In the genomic region with DNA sequence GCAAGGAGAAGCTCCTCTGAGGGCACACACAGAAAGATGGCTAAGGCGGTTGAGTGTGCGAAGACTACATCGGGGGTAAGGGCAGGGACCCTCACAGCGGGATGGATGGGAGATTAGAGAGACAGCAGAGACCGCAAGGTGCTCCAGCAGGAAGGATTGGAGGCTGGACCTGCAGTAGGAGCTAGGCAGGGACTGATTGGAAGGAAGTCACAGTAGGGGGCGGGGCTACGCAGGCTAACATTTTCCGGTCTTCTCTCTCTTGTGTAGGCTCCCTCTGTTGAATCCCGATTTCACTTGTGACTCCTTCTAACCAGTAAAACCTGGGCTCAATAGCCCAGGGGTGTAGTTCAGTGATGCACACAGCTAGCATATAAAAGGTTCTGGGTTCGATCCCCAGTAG, we compare ENCODE assay signal across 28 mouse cellular contexts. TPM values are rescaled to one million over a fixed set of nuclear protein-coding genes. Genes with fewer than 3 reads are reported as not detected.
DNase-seq lines count a peak whose midpoint lies in the region; ATAC-seq lines count a peak whose summit lies in the region.
"Had no signal": no experiment of that assay in that cellular context is flagged by ENCODE, and none has a peak within 500 bp of the region (broad histone marks: within the 10 kb centered on the region; RNA-seq: fewer than 3 reads in every experiment).

No protein-coding gene starts in this region.

- H3K9ac ChIP-seq in forebrain, embryonic 16.5 days (replicated peaks; ENCODE audit: low read depth, low read length), result no peak overlapping the region
- H3K9ac ChIP-seq: forebrain, embryonic 12.5 days; heart, embryonic 15.5 days; hindbrain, embryonic 15.5 days; midbrain, embryonic 12.5 days; neural tube, embryonic 13.5 days had no signal

- peaks cover 24% of the 10 kb centered on the region for H3K36me3 ChIP-seq in forebrain, embryonic 10.5 days (replicated peaks)
- peaks cover 36% of the 10 kb centered on the region for H3K36me3 ChIP-seq in forebrain, embryonic 16.5 days (ENCODE audit: control insufficient read depth, insufficient read depth)
- H3K36me3 ChIP-seq: heart, embryonic 15.5 days; limb, embryonic 10.5 days had no signal

- peaks cover 39% of the 10 kb centered on the region for H3K27me3 ChIP-seq in forebrain, embryonic 10.5 days (ENCODE audit: poor library complexity, severe bottlenecking)
- no peaks in the 10 kb centered on the region for H3K27me3 ChIP-seq in forebrain, embryonic 16.5 days (replicated peaks; ENCODE audit: control insufficient read depth, insufficient read depth, low read length)
- H3K27me3 ChIP-seq: hindbrain, embryonic 15.5 days had no signal

- WGBS in forebrain, embryonic 10.5 days, result 13% methylated on average over 10 of the region's 10 CpGs
- WGBS in forebrain, embryonic 16.5 days, result 21% methylated on average over 10 of the region's 10 CpGs

- H3K4me1 ChIP-seq in forebrain, embryonic 10.5 days, result peaks cover 5% of the 10 kb centered on the region; the same call in 1 of the 2 replicates
- H3K4me1 ChIP-seq in forebrain, embryonic 16.5 days (replicated peaks; ENCODE audit: control insufficient read depth, insufficient read depth, low read length), result 0 out of 2 replicates have a peak, but pooled peaks cover 2% of the 10 kb centered on the region
- H3K4me1 ChIP-seq: heart, embryonic 15.5 days; hindbrain, embryonic 15.5 days; limb, embryonic 10.5 days; midbrain, embryonic 12.5 days had no signal

- H3K4me3 ChIP-seq in forebrain, embryonic 10.5 days, result peak overlapping the region; percentile 7; the same call in 1 of the 2 replicates
- no peak overlapping the region for H3K4me3 ChIP-seq in forebrain, embryonic 16.5 days (replicated peaks; ENCODE audit: low read length)
- H3K4me3 ChIP-seq: forebrain, embryonic 12.5 days; heart, adult 2 months; heart, embryonic 15.5 days; hindbrain, embryonic 15.5 days; layer of hippocampus, adult 2 months; limb, embryonic 10.5 days; midbrain, embryonic 12.5 days; neural tube, embryonic 13.5 days had no signal

- H3K27ac ChIP-seq in forebrain, embryonic 10.5 days, result no peak overlapping the region
- H3K27ac ChIP-seq in forebrain, embryonic 16.5 days (ENCODE audit: low read length), result no peak overlapping the region
- H3K27ac ChIP-seq: forebrain, embryonic 12.5 days; heart, adult 2 months; heart, embryonic 15.5 days; hindbrain, embryonic 15.5 days; layer of hippocampus, adult 2 months; limb, embryonic 10.5 days; midbrain, embryonic 12.5 days; neural tube, embryonic 13.5 days had no signal

- no peak for DNase-seq in forebrain, embryonic 10.5 days (ENCODE audit: extremely low spot score, low spot score)
- peak; percentile 95 for DNase-seq in ZHBTc4 (ENCODE audit: low read depth, low spot score)
- no peak for DNase-seq in gastrocnemius, adult 8-10 months (ENCODE audit: low spot score in 2 of 2)
- DNase-seq in layer of hippocampus, adult 9-11 months, result no peak
- no peak for DNase-seq in adrenal gland, adult (ENCODE audit: inconsistent age in 2 of 2, low spot score in 1 of 2)
- DNase-seq: adrenal gland, adult 8-10 months; cerebellum, postnatal 10 days; gastrocnemius, postnatal 10 days; heart, adult 2 months; heart, postnatal 4 days; kidney, adult 11 months; kidney, postnatal 14 days; lung, adult 2 months; lung, postnatal 36 days; spleen, adult 18-20 months had no signal

- no peak for ATAC-seq in forebrain, embryonic 16.5 days
- ATAC-seq in CD4-positive, CD25-positive, alpha-beta regulatory T cell, adult 4 months, result peak; percentile 43
- 0 out of 2 replicates have a peak, but pooled peaks have one; percentile 24 for ATAC-seq in megakaryocyte, adult 5-6 weeks (ENCODE audit: poor library complexity, severe bottlenecking)

- H3K4me2 ChIP-seq in forebrain, embryonic 16.5 days (ENCODE audit: low read length), result no peak overlapping the region
- H3K4me2 ChIP-seq: forebrain, embryonic 12.5 days; heart, embryonic 15.5 days; hindbrain, embryonic 15.5 days; midbrain, embryonic 12.5 days; neural tube, embryonic 13.5 days had no signal

- H3K9me3 ChIP-seq in forebrain, embryonic 10.5 days, result no peaks in the 10 kb centered on the region
- H3K9me3 ChIP-seq in forebrain, embryonic 16.5 days (ENCODE audit: control insufficient read depth, low read length), result no peaks in the 10 kb centered on the region
- H3K9me3 ChIP-seq: forebrain, embryonic 12.5 days; heart, embryonic 15.5 days; hindbrain, embryonic 15.5 days; limb, embryonic 10.5 days; midbrain, embryonic 12.5 days; neural tube, embryonic 13.5 days had no signal

RNA-seq across cellular contexts. Expression of a gene that starts 8.5 kb away (rescaled TPM):
- polyA plus RNA-seq in forebrain, embryonic 10.5 days (2016; fragmentation: Nextera tagmentation; extraction: Ambion mirVana), result 25.4 and 33.7 TPM in 2 replicates
- 584 and 649 TPM in 2 replicates for polyA plus RNA-seq in forebrain, embryonic 16.5 days (2015; fragmentation: Nextera tagmentation; extraction: Ambion mirVana)
- polyA plus RNA-seq in CD4-positive, CD25-positive, alpha-beta regulatory T cell, adult 4 months (2017; shearing (Covaris generic)), result 1 to 10 TPM; 3.1 to 3.5 TPM
- 0.07 and 0.25 TPM in 2 replicates for total RNA-seq in megakaryocyte, adult 5-6 weeks (2015)
- total RNA-seq in megakaryocyte, adult 5-6 weeks (2017), result 0.08 TPM in 1 of 2 replicates, not detected in the other
- total RNA-seq in gastrocnemius, adult 8-10 months (2022), result 1 to 10 TPM in 1 of 4 experiments, under 1 TPM in 3; 0.46 to 1.5 (median 0.71) TPM

RNA-seq across cellular contexts. Expression of a gene that starts 15.3 kb away (rescaled TPM):
- polyA plus RNA-seq in forebrain, embryonic 10.5 days (2016; fragmentation: Nextera tagmentation; extraction: Ambion mirVana), result 1.3 and 1.5 TPM in 2 replicates
- polyA plus RNA-seq in forebrain, embryonic 16.5 days (2015; fragmentation: Nextera tagmentation; extraction: Ambion mirVana), result 2.3 and 3.4 TPM in 2 replicates
- polyA plus RNA-seq in CD4-positive, CD25-positive, alpha-beta regulatory T cell, adult 4 months (2017; shearing (Covaris generic)), result 10 to 100 TPM; 39.2 to 44.4 TPM
- total RNA-seq in megakaryocyte, adult 5-6 weeks (2015), result 23.0 and 28.6 TPM in 2 replicates
- 13.3 and 17.2 TPM in 2 replicates for total RNA-seq in megakaryocyte, adult 5-6 weeks (2017)
- total RNA-seq in gastrocnemius, adult 8-10 months (2022), result under 1 TPM in 1 of 4 experiments, not detected in 3; 0.40 TPM

RNA-seq across cellular contexts. Expression of a gene that starts 17.2 kb away (rescaled TPM):
- polyA plus RNA-seq in forebrain, embryonic 10.5 days (2016; fragmentation: Nextera tagmentation; extraction: Ambion mirVana), result 0.38 TPM in 1 of 2 replicates, not detected in the other
- polyA plus RNA-seq in forebrain, embryonic 16.5 days (2015; fragmentation: Nextera tagmentation; extraction: Ambion mirVana), result not detected in 2 replicates
- polyA plus RNA-seq in CD4-positive, CD25-positive, alpha-beta regulatory T cell, adult 4 months (2017; shearing (Covaris generic)), result 100 to 1,000 TPM; 356 to 434 TPM
- 45.8 and 47.6 TPM in 2 replicates for total RNA-seq in megakaryocyte, adult 5-6 weeks (2015)
- 13.3 and 18.5 TPM in 2 replicates for total RNA-seq in megakaryocyte, adult 5-6 weeks (2017)
- total RNA-seq in gastrocnemius, adult 8-10 months (2022), result not detected
- polyA plus RNA-seq: forebrain, embryonic 12.5 days; limb, embryonic 10.5 days; midbrain, embryonic 12.5 days had no signal

RNA-seq across cellular contexts. Expression of a gene that starts 20.6 kb away (rescaled TPM):
- 0.29 and 0.52 TPM in 2 replicates for polyA plus RNA-seq in forebrain, embryonic 10.5 days (2016; fragmentation: Nextera tagmentation; extraction: Ambion mirVana)
- polyA plus RNA-seq in forebrain, embryonic 16.5 days (2015; fragmentation: Nextera tagmentation; extraction: Ambion mirVana), result 0.22 and 0.43 TPM in 2 replicates
- not detected for polyA plus RNA-seq in CD4-positive, CD25-positive, alpha-beta regulatory T cell, adult 4 months (2017; shearing (Covaris generic))
- not detected in 2 replicates for total RNA-seq in megakaryocyte, adult 5-6 weeks (2015)
- 0.07 TPM in 1 of 2 replicates, not detected in the other for total RNA-seq in megakaryocyte, adult 5-6 weeks (2017)
- total RNA-seq in gastrocnemius, adult 8-10 months (2022), result not detected
- total RNA-seq: adrenal gland, adult 8-10 months; gastrocnemius, postnatal 10 days; heart, adult 2 months; liver, adult 2 months; MEL had no signal
- polyA plus RNA-seq: heart, adult 2 months; limb, embryonic 10.5 days; liver, adult 2 months; lung, adult 2 months had no signal

RNA-seq across cellular contexts. Expression of a gene that starts 21.2 kb away (rescaled TPM):
- polyA plus RNA-seq in forebrain, embryonic 10.5 days (2016; fragmentation: Nextera tagmentation; extraction: Ambion mirVana), result 0.07 TPM in 1 of 2 replicates, not detected in the other
- not detected in 2 replicates for polyA plus RNA-seq in forebrain, embryonic 16.5 days (2015; fragmentation: Nextera tagmentation; extraction: Ambion mirVana)
- not detected for polyA plus RNA-seq in CD4-positive, CD25-positive, alpha-beta regulatory T cell, adult 4 months (2017; shearing (Covaris generic))
- total RNA-seq in megakaryocyte, adult 5-6 weeks (2015), result not detected in 2 replicates
- total RNA-seq in megakaryocyte, adult 5-6 weeks (2017), result 0.29 TPM in 1 of 2 replicates, not detected in the other
- not detected for total RNA-seq in gastrocnemius, adult 8-10 months (2022)
- total RNA-seq: adrenal gland, adult 8-10 months; gastrocnemius, postnatal 10 days; heart, adult 2 months; heart, postnatal 4 days; liver, adult 2 months had no signal
- polyA plus RNA-seq: limb, embryonic 10.5 days; liver, adult 2 months; lung, adult 2 months; stomach, embryonic 14.5 days had no signal

Comparison
In these comparisons a context has a peak if more than half of its experiments do, and no peak if none do; other contexts are left out.
1. RNA of a gene that starts 8.5 kb away (polyA plus RNA-seq): 584 to 649 TPM in forebrain, embryonic 16.5 days; 25.4 to 33.7 TPM in forebrain, embryonic 10.5 days and 3.1 to 3.5 TPM in CD4-positive, CD25-positive, alpha-beta regulatory T cell, adult 4 months; every median in the first group is over 10 times any median in the second.
2. RNA of a gene that starts 17.2 kb away (polyA plus RNA-seq): 356 to 434 TPM in CD4-positive, CD25-positive, alpha-beta regulatory T cell, adult 4 months; 0.38 TPM in forebrain, embryonic 10.5 days and not detected in forebrain, embryonic 16.5 days; every median in the first group is over 100 times any median in the second.